Mouse (Mus musculus): ENCODE results near the gene Prok2. TPM values are rescaled to one million over a fixed set of nuclear protein-coding genes. Genes with fewer than 3 reads are reported as not detected.

Gene Prok2
- polyA plus RNA-seq, 1 experiment from 2014 or later: 0.07 TPM

DNA sequence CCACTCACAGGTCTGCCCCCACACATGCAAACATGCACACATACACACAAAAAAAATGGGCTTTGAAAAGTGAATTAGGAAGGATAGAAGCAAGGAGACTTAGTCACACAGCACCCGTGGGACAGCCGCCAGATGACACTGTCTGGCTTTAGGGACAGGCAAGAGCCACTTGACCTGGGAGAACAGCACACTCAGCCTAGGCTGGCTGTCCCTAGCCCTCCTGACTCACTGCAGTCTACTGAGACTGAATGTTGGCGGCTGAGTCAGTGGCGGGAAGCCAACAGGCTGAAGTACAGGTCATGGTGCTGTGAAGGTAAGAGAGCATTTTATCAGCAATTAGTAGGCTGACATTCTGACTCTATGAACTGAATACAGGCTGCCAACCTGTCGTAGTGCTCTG lies 8.5 kb upstream of the Prok2 start:
- WGBS (ENCODE audit: insufficient replicate concordance): 55% methylated on average over 5 of the region's 5 CpGs
- Histone ChIP-seq H3K36me3 (ENCODE audit: control insufficient read depth, insufficient read depth) (no peaks in the 10 kb centered on the region), H3K4me2 (ENCODE audit: low read depth, low read length) (no peak overlapping the region), H3K4me3 (ENCODE audit: low read depth, low read length) (no peak overlapping the region), H3K27ac (ENCODE audit: low read length) (no peak overlapping the region), H3K4me1 (ENCODE audit: control insufficient read depth, low read depth, low read length) (no peaks in the 10 kb centered on the region), H3K9ac (ENCODE audit: low read depth, low read length) (no peak overlapping the region), H3K27me3 (ENCODE audit: control insufficient read depth, insufficient read depth, low read depth, low read length) (no peaks in the 10 kb centered on the region), H3K9me3 (replicated peaks; ENCODE audit: control insufficient read depth, low read length) (no peaks in the 10 kb centered on the region)
- ATAC-seq (ENCODE audit: low read depth): no peak

GRCm38 (mm10) chr6:99732673-99733072 lies 6.5 kb upstream of the Prok2 start:
- no peak overlapping the region for H3K4me3 ChIP-seq (ENCODE audit: low read depth, low read length)
- H3K4me2 ChIP-seq (ENCODE audit: low read depth, low read length): no peak overlapping the region
- no peak overlapping the region for H3K9ac ChIP-seq (ENCODE audit: low read depth, low read length)
- H3K4me1 ChIP-seq (ENCODE audit: control insufficient read depth, low read depth, low read length): no peaks in the 10 kb centered on the region
- no peak overlapping the region for H3K27ac ChIP-seq (ENCODE audit: low read length)
- no peaks in the 10 kb centered on the region for H3K9me3 ChIP-seq (replicated peaks; ENCODE audit: control insufficient read depth, low read length)
- H3K27me3 ChIP-seq (ENCODE audit: control insufficient read depth, insufficient read depth, low read depth, low read length): no peaks in the 10 kb centered on the region
- no peak for ATAC-seq (ENCODE audit: low read depth)
- 75% methylated on average over 8 of the region's 8 CpGs for WGBS (ENCODE audit: insufficient replicate concordance)
- no peaks in the 10 kb centered on the region for H3K36me3 ChIP-seq (ENCODE audit: control insufficient read depth, insufficient read depth)

DNA sequence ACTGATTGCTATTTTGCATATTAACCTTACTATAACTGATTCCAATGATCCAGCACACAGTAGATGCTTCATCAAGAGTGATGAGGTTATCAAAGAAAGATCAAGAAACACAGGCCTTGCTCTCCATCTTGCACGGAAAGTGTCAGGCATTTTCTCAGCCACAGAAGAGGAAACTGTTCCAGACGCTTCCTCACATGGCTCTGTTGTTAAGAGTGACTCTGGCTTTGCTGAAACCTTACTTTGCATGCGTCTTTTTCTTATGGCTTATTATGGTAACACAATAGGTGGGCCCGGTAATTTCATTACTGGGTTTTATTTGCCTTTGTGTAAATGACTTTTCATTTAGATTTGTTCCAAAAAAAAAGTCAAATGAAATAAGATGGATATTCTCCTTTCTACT lies 5.7 kb upstream of the Prok2 start:
- WGBS (ENCODE audit: insufficient replicate concordance): 42% methylated on average over 4 of the region's 4 CpGs
- Histone ChIP-seq H3K4me1 (ENCODE audit: control insufficient read depth, low read depth, low read length) (no peaks in the 10 kb centered on the region), H3K36me3 (ENCODE audit: control insufficient read depth, insufficient read depth) (no peaks in the 10 kb centered on the region), H3K27me3 (ENCODE audit: control insufficient read depth, insufficient read depth, low read depth, low read length) (peaks cover 4% of the 10 kb centered on the region), H3K9me3 (replicated peaks; ENCODE audit: control insufficient read depth, low read length) (no peaks in the 10 kb centered on the region), H3K27ac (ENCODE audit: low read length) (no peak overlapping the region), H3K4me3 (ENCODE audit: low read depth, low read length) (no peak overlapping the region), H3K9ac (ENCODE audit: low read depth, low read length) (no peak overlapping the region), H3K4me2 (ENCODE audit: low read depth, low read length) (no peak overlapping the region)
- no peak for ATAC-seq (ENCODE audit: low read depth)

GRCm38 (mm10) chr6:99729853-99730252 lies 3.7 kb upstream of the Prok2 start:
- no peak overlapping the region for H3K27ac ChIP-seq (ENCODE audit: low read length)
- WGBS (ENCODE audit: insufficient replicate concordance): 61% methylated on average over 4 of the region's 4 CpGs
- H3K36me3 ChIP-seq (ENCODE audit: control insufficient read depth, insufficient read depth): no peaks in the 10 kb centered on the region
- H3K27me3 ChIP-seq (ENCODE audit: control insufficient read depth, insufficient read depth, low read depth, low read length): peaks cover 23% of the 10 kb centered on the region
- ATAC-seq (ENCODE audit: low read depth): no peak
- H3K9ac ChIP-seq (ENCODE audit: low read depth, low read length): no peak overlapping the region
- H3K9me3 ChIP-seq (replicated peaks; ENCODE audit: control insufficient read depth, low read length): no peaks in the 10 kb centered on the region
- H3K4me1 ChIP-seq (ENCODE audit: control insufficient read depth, low read depth, low read length): no peaks in the 10 kb centered on the region
- H3K4me2 ChIP-seq (ENCODE audit: low read depth, low read length): no peak overlapping the region
- H3K4me3 ChIP-seq (ENCODE audit: low read depth, low read length): no peak overlapping the region

DNA sequence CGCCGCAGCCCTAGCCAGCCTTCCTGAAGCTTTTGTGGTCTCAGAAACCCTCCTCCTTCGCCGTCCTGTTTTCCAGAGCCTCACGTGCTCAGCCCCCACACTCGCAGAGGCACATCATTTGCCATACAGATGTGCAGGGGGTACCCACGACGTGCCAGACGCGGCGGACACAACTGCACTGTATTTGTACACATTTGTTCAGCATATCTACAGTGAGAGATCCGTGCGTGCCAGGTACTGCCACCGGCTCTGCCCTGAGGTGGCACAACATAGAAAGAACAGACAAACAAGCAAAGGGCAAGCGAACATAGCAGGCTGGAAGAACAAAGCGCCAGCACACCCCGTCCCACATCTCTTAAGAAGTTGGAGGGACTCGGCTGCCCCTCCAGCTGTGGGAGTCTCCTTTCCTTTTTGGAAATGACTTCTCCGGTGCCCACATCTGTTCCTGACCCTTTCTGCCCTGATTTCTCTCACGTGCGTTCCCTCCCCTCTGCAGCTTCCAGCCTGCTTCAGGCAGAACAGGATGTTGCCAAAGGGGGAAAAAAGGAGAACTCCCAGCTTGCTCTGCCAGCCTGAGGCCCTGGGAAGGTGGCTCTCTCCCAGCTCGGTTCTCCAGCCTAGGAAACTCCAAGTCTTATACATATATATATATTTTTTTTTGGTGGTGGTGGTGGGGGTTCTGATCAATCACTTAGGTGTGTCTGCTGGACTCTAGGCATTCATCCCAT lies 548 bp upstream of the Prok2 start:
- no peaks in the 10 kb centered on the region for H3K9me3 ChIP-seq (replicated peaks; ENCODE audit: control insufficient read depth, low read length)
- no peaks in the 10 kb centered on the region for H3K4me1 ChIP-seq (ENCODE audit: control insufficient read depth, low read depth, low read length)
- H3K36me3 ChIP-seq (ENCODE audit: control insufficient read depth, insufficient read depth): no peaks in the 10 kb centered on the region
- H3K27me3 ChIP-seq (ENCODE audit: control insufficient read depth, insufficient read depth, low read depth, low read length): peaks cover 25% of the 10 kb centered on the region
- H3K4me2 ChIP-seq (ENCODE audit: low read depth, low read length): peak overlapping the region; percentile 41
- no peak for ATAC-seq (ENCODE audit: low read depth)
- no peak overlapping the region for H3K9ac ChIP-seq (ENCODE audit: low read depth, low read length)
- H3K4me3 ChIP-seq (ENCODE audit: low read depth, low read length): peak overlapping the region; percentile 32
- 5% methylated on average over 22 of the region's 22 CpGs for WGBS (ENCODE audit: insufficient replicate concordance)
- H3K27ac ChIP-seq (ENCODE audit: low read length): no peak overlapping the region

DNA sequence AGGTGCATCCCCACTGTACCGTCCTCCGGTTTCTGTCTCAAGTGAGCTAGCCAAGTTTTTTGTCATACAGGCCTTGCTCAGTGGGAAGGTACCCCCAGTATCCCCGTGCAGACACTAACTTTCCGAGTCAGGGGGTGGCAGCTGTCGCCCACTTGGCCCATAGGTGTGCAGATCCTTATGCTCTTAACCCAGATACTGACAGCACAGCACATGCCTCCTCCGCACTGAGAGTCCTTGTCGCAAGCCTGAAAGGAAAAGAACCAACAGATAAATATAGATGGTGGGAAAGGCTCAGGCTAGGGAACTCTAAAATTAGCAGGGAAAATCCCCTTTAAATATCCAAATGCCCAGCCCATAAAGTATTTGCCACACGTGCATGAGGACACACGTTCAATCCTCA lies 3.8 kb downstream of the Prok2 start:
- no peak for ATAC-seq (ENCODE audit: low read depth)
- Histone ChIP-seq H3K9me3 (replicated peaks; ENCODE audit: control insufficient read depth, low read length) (no peaks in the 10 kb centered on the region), H3K4me3 (ENCODE audit: low read depth, low read length) (no peak overlapping the region), H3K4me2 (ENCODE audit: low read depth, low read length) (no peak overlapping the region), H3K9ac (ENCODE audit: low read depth, low read length) (no peak overlapping the region), H3K36me3 (ENCODE audit: control insufficient read depth, insufficient read depth) (no peaks in the 10 kb centered on the region), H3K4me1 (ENCODE audit: control insufficient read depth, low read depth, low read length) (no peaks in the 10 kb centered on the region), H3K27ac (ENCODE audit: low read length) (no peak overlapping the region), H3K27me3 (ENCODE audit: control insufficient read depth, insufficient read depth, low read depth, low read length) (peaks cover 25% of the 10 kb centered on the region)
- 68% methylated on average over 9 of the region's 9 CpGs for WGBS (ENCODE audit: insufficient replicate concordance)

- no peak for ATAC-seq (ENCODE audit: low read depth)
- H3K9me3 ChIP-seq (replicated peaks; ENCODE audit: control insufficient read depth, low read length): no peaks in the 10 kb centered on the region
- peaks cover 14% of the 10 kb centered on the region for H3K27me3 ChIP-seq (ENCODE audit: control insufficient read depth, insufficient read depth, low read depth, low read length)
- no peak overlapping the region for H3K9ac ChIP-seq (ENCODE audit: low read depth, low read length)
- H3K36me3 ChIP-seq (ENCODE audit: control insufficient read depth, insufficient read depth): no peaks in the 10 kb centered on the region
- H3K4me1 ChIP-seq (ENCODE audit: control insufficient read depth, low read depth, low read length): no peaks in the 10 kb centered on the region
- H3K27ac ChIP-seq (ENCODE audit: low read length): no peak overlapping the region
- no peak overlapping the region for H3K4me2 ChIP-seq (ENCODE audit: low read depth, low read length)
- H3K4me3 ChIP-seq (ENCODE audit: low read depth, low read length): no peak overlapping the region
- WGBS (ENCODE audit: insufficient replicate concordance): 24% methylated on average over 9 of the region's 9 CpGs
Measured at GRCm38 (mm10) chr6:99721032-99721431, 5.2 kb downstream of the Prok2 start.

DNA sequence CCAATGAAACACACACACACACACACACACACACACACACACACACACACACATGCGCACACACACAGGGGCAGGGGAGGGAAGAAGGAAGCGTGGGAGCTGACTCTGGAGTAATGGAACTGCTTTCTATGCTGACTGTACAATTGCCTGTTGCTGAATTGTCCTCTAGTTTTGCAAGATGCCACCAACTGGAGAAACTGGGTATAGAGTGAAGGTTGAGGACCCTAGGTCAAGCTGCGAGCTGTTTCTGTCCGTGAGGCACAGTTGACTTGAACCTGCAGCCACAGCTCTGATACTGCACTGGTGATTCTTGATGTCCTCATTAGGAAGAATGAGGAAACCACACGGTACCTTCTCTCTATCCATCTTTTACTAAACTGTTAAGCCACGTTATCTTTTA lies 10.3 kb downstream of the Prok2 start:
- H3K9me3 ChIP-seq (replicated peaks; ENCODE audit: control insufficient read depth, low read length): no peaks in the 10 kb centered on the region
- 35% methylated on average over 5 of the region's 6 CpGs for WGBS (ENCODE audit: insufficient replicate concordance)
- no peak overlapping the region for H3K4me2 ChIP-seq (ENCODE audit: low read depth, low read length)
- H3K4me3 ChIP-seq (ENCODE audit: low read depth, low read length): no peak overlapping the region
- H3K27ac ChIP-seq (ENCODE audit: low read length): no peak overlapping the region
- no peak for ATAC-seq (ENCODE audit: low read depth)
- H3K27me3 ChIP-seq (ENCODE audit: control insufficient read depth, insufficient read depth, low read depth, low read length): peaks cover 2% of the 10 kb centered on the region; the same call in 1 of the 2 replicates
- no peaks in the 10 kb centered on the region for H3K4me1 ChIP-seq (ENCODE audit: control insufficient read depth, low read depth, low read length)
- no peaks in the 10 kb centered on the region for H3K36me3 ChIP-seq (ENCODE audit: control insufficient read depth, insufficient read depth)
- H3K9ac ChIP-seq (ENCODE audit: low read depth, low read length): no peak overlapping the region

DNA sequence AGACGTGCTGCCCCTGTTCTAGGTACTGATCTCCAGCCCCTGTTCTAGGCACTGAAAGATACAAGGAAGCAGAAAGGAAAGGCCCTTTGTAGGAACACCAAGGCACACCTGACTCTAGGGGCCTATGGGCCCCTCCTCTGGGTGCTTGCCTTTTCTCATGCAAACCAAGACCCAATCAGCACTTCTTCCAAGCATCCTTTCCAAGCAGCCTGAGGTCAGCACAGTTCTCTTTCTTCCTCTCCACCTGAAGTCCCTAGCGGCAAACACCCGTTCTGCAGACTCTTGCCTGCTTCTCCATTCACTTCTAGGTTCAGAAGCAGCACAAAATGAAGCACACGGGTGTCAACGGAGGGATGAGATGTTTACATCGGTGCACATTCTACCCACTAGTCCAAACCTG lies 11.0 kb downstream of the Prok2 start:
- Histone ChIP-seq H3K27me3 (ENCODE audit: control insufficient read depth, insufficient read depth, low read depth, low read length) (peaks cover 2% of the 10 kb centered on the region; the same call in 1 of the 2 replicates), H3K4me2 (ENCODE audit: low read depth, low read length) (no peak overlapping the region), H3K4me3 (ENCODE audit: low read depth, low read length) (no peak overlapping the region), H3K9me3 (replicated peaks; ENCODE audit: control insufficient read depth, low read length) (no peaks in the 10 kb centered on the region), H3K36me3 (ENCODE audit: control insufficient read depth, insufficient read depth) (no peaks in the 10 kb centered on the region), H3K9ac (ENCODE audit: low read depth, low read length) (no peak overlapping the region), H3K4me1 (ENCODE audit: control insufficient read depth, low read depth, low read length) (no peaks in the 10 kb centered on the region), H3K27ac (ENCODE audit: low read length) (no peak overlapping the region)
- WGBS (ENCODE audit: insufficient replicate concordance): 46% methylated on average over 6 of the region's 6 CpGs
- ATAC-seq (ENCODE audit: low read depth): no peak

Data from liver, embryonic 16.5 days (tissue).